Comparison of ENCODE assay signal across 9 mouse cellular contexts in genomic region chr5:30482319-30482718, GRCm38 (mm10). TPM values are rescaled to one million over a fixed set of nuclear protein-coding genes. Genes with fewer than 3 reads are reported as not detected.
DNase-seq lines count a peak whose midpoint lies in the region; ATAC-seq and TF ChIP-seq lines count a peak whose summit lies in the region.
"Had no signal": no experiment of that assay in that cellular context is flagged by ENCODE, and none has a peak within 500 bp of the region (broad histone marks: within the 10 kb centered on the region; RNA-seq: fewer than 3 reads in every experiment).

No protein-coding gene starts in this region.

- H3K9me3 ChIP-seq in liver, embryonic 11.5 days (ENCODE audit: control insufficient read depth, low read length), result no peaks in the 10 kb centered on the region

- no peak overlapping the region for H3K27ac ChIP-seq in liver, embryonic 11.5 days (ENCODE audit: low read depth, low read length)
- no peak overlapping the region for H3K27ac ChIP-seq in olfactory bulb, adult 2 months (ENCODE audit: insufficient read depth, low read depth, low read length)

- TF ChIP-seq CTCF in olfactory bulb, adult 2 months (IDR thresholded peaks at IDR 0.05; ENCODE audit: insufficient read depth, low read depth, low read length), result peak; percentile 25; the same call in 1 of the 2 replicates

- H3K4me3 ChIP-seq in liver, embryonic 11.5 days (ENCODE audit: low read depth, low read length), result no peak overlapping the region
- H3K4me3 ChIP-seq in olfactory bulb, adult 2 months (ENCODE audit: insufficient read depth, low read depth, low read length), result no peak overlapping the region

- peak; percentile 38 for DNase-seq in CD4-positive helper T cell, adult 2 months (ENCODE audit: low read depth, low spot score)
- peak; percentile 62 for DNase-seq in adrenal gland, adult 2 months
- DNase-seq in embryo, embryonic 10.5 days (ENCODE audit: low spot score), result peak; percentile 87
- peak; percentile 52 for DNase-seq in heart, adult 8-10 months (ENCODE audit: low spot score)
- peak; percentile 89 for DNase-seq in kidney, postnatal 10 days
- DNase-seq in liver, embryonic 11.5 days (ENCODE audit: low spot score), result peak; percentile 59
- peak; percentile 70 for DNase-seq in thymus, postnatal 25 days

- no peaks in the 10 kb centered on the region for H3K4me1 ChIP-seq in liver, embryonic 11.5 days (replicated peaks; ENCODE audit: control insufficient read depth, insufficient read depth, low read length)
- H3K4me1 ChIP-seq in olfactory bulb, adult 2 months (ENCODE audit: control insufficient read depth, insufficient read depth, low read length), result no peaks in the 10 kb centered on the region

- H3K4me2 ChIP-seq in liver, embryonic 11.5 days, result no peak overlapping the region

- WGBS in liver, embryonic 11.5 days, result 22% methylated on average over 5 of the region's 5 CpGs
- WGBS in olfactory bulb, adult 2 months, result 18% methylated on average over 5 of the region's 5 CpGs

- H3K27me3 ChIP-seq in liver, embryonic 11.5 days (replicated peaks; ENCODE audit: control insufficient read depth, insufficient read depth, low read length), result no peaks in the 10 kb centered on the region

- H3K9ac ChIP-seq in liver, embryonic 11.5 days (ENCODE audit: low read depth, low read length), result no peak overlapping the region

- peak; percentile 36; the same call in 1 of the 2 replicates for ATAC-seq in liver, embryonic 11.5 days (replicated peaks; ENCODE audit: low FRiP score)

- no peak for TF ChIP-seq POLR2A in olfactory bulb, adult 2 months (IDR thresholded peaks at IDR 0.05; ENCODE audit: insufficient read depth, low read depth, low read length)

- no peaks in the 10 kb centered on the region for H3K36me3 ChIP-seq in liver, embryonic 11.5 days (ENCODE audit: control insufficient read depth, insufficient read depth, low read length)

RNA-seq across cellular contexts. Expression of gene 1700001C02Rik, which starts 16.5 kb away (rescaled TPM):
- total RNA-seq in adrenal gland, adult 2 months (2021), result not detected
- not detected in 2 replicates for polyA plus RNA-seq in adrenal gland, adult 2 months (2012; rRNA removed)
- total RNA-seq in heart, adult 8-10 months (2022), result not detected
- not detected in 2 replicates for polyA plus RNA-seq in liver, embryonic 11.5 days (2014; fragmentation: Nextera tagmentation; extraction: Ambion mirVana)
- not detected in 2 replicates for polyA plus RNA-seq in olfactory bulb, adult 2 months (2012; ENCODE audit: insufficient read depth, insufficient read length, low replicate concordance, missing spikeins)
- polyA plus RNA-seq: frontal cortex, adult 2 months had no signal

RNA-seq across cellular contexts. Expression of gene Otof, which starts 20.6 kb away (rescaled TPM):
- under 1 TPM; 0.06 to 0.10 TPM for total RNA-seq in adrenal gland, adult 2 months (2021)
- polyA plus RNA-seq in adrenal gland, adult 2 months (2012; rRNA removed), result 0.42 and 0.43 TPM in 2 replicates
- under 1 TPM in 1 of 4 experiments, not detected in 3; 0.03 TPM for total RNA-seq in heart, adult 8-10 months (2022)
- polyA plus RNA-seq in liver, embryonic 11.5 days (2014; fragmentation: Nextera tagmentation; extraction: Ambion mirVana), result 0.05 and 0.18 TPM in 2 replicates
- polyA plus RNA-seq in olfactory bulb, adult 2 months (2012; ENCODE audit: insufficient read depth, insufficient read length, low replicate concordance, missing spikeins), result not detected in 2 replicates

Comparison
In these comparisons a context has a peak if more than half of its experiments do, and no peak if none do; other contexts are left out.
1. DNase-seq: peak in every context shown above with its lines; median percentile 89 in kidney, postnatal 10 days; 87 in embryo, embryonic 10.5 days; 70 in thymus, postnatal 25 days; 62 in adrenal gland, adult 2 months; 59 in liver, embryonic 11.5 days; 52 in heart, adult 8-10 months; 38 in CD4-positive helper T cell, adult 2 months.